Mouse (Mus musculus): Measurements from ENCODE around the gene Mab21l1. TPM values are rescaled to one million over a fixed set of nuclear protein-coding genes. Genes with fewer than 3 reads are reported as not detected.
A peak's percentile ranks its signal among the peaks of the same experiment; 100 is the strongest.

The Mab21l1 gene
- polyA plus RNA-seq, 1 experiment from 2014 or later: 6.9 TPM

- H3K36me3 ChIP-seq (replicated peaks): no peaks in the 10 kb centered on the region
- H3K4me3 ChIP-seq: peak overlapping the region; percentile 50
- peaks cover 68% of the 10 kb centered on the region for H3K4me1 ChIP-seq
- peak overlapping the region; percentile 71 for H3K27ac ChIP-seq
- no peaks in the 10 kb centered on the region for H3K9me3 ChIP-seq
- WGBS: 0% methylated on average over 22 of the region's 22 CpGs
- peaks cover 98% of the 10 kb centered on the region for H3K27me3 ChIP-seq (ENCODE audit: poor library complexity, severe bottlenecking)
- peak; percentile 60 for DNase-seq (ENCODE audit: extremely low spot score, low spot score)
These were observed 461 bp downstream of the Mab21l1 start for GRCm38 (mm10) chr3:55782771-55783170.

GRCm38 (mm10) chr3:55783171-55784081 lies 1.1 kb downstream of the Mab21l1 start:
- WGBS: under 1% methylated on average over 45 of the region's 45 CpGs
- no peaks in the 10 kb centered on the region for H3K9me3 ChIP-seq
- DNase-seq (ENCODE audit: extremely low spot score, low spot score): peak; percentile 59
- H3K4me1 ChIP-seq: peaks cover 73% of the 10 kb centered on the region
- H3K4me3 ChIP-seq: peak overlapping the region; percentile 50
- peaks cover 91% of the 10 kb centered on the region for H3K27me3 ChIP-seq (ENCODE audit: poor library complexity, severe bottlenecking)
- no peaks in the 10 kb centered on the region for H3K36me3 ChIP-seq (replicated peaks)
- H3K27ac ChIP-seq: peak overlapping the region; percentile 71

GRCm38 (mm10) chr3:55784101-55784500 lies 1.8 kb downstream of the Mab21l1 start:
- Histone ChIP-seq H3K9me3 (no peaks in the 10 kb centered on the region), H3K27ac (peak overlapping the region; percentile 71; the same call in 1 of the 2 replicates), H3K4me3 (peak overlapping the region; percentile 50), H3K4me1 (peaks cover 77% of the 10 kb centered on the region), H3K27me3 (ENCODE audit: poor library complexity, severe bottlenecking) (peaks cover 91% of the 10 kb centered on the region), H3K36me3 (replicated peaks) (no peaks in the 10 kb centered on the region)
- DNase-seq (ENCODE audit: extremely low spot score, low spot score): peak; percentile 26
- WGBS: 3% methylated on average over 7 of the region's 7 CpGs

GRCm38 (mm10) chr3:55785266-55785980 lies 3.1 kb downstream of the Mab21l1 start:
- Histone ChIP-seq H3K27me3 (ENCODE audit: poor library complexity, severe bottlenecking) (peaks cover 91% of the 10 kb centered on the region), H3K4me1 (peaks cover 74% of the 10 kb centered on the region)

GRCm38 (mm10) chr3:55785981-55786725 lies 3.8 kb downstream of the Mab21l1 start:
- peaks cover 68% of the 10 kb centered on the region for H3K4me1 ChIP-seq

More at GRCm38 (mm10) chr3:55785266-55785980, 3.1 kb downstream of the Mab21l1 start:
- Histone ChIP-seq H3K36me3 (replicated peaks) (no peaks in the 10 kb centered on the region), H3K4me3 (no peak overlapping the region; the same call in 1 of the 2 replicates), H3K9me3 (no peaks in the 10 kb centered on the region), H3K27ac (no peak overlapping the region)
- no peak for DNase-seq (ENCODE audit: extremely low spot score, low spot score)
- 45% methylated on average over 4 of the region's 4 CpGs for WGBS

GRCm38 (mm10) chr3:55786835-55787486 lies 4.7 kb downstream of the Mab21l1 start:
- peak; percentile 18 for DNase-seq (ENCODE audit: extremely low spot score, low spot score)
- WGBS: 2% methylated on average over 17 of the region's 17 CpGs
- Histone ChIP-seq H3K9me3 (no peaks in the 10 kb centered on the region), H3K4me1 (peaks cover 62% of the 10 kb centered on the region), H3K36me3 (replicated peaks) (no peaks in the 10 kb centered on the region), H3K4me3 (peak overlapping the region; percentile 53), H3K27me3 (ENCODE audit: poor library complexity, severe bottlenecking) (peaks cover 91% of the 10 kb centered on the region), H3K27ac (peak overlapping the region; percentile 84)

More at GRCm38 (mm10) chr3:55785981-55786725, 3.8 kb downstream of the Mab21l1 start:
- WGBS: 7% methylated on average over 3 of the region's 3 CpGs
- peaks cover 91% of the 10 kb centered on the region for H3K27me3 ChIP-seq (ENCODE audit: poor library complexity, severe bottlenecking)
- H3K27ac ChIP-seq: no peak overlapping the region
- DNase-seq (ENCODE audit: extremely low spot score, low spot score): no peak
- no peaks in the 10 kb centered on the region for H3K9me3 ChIP-seq
- no peaks in the 10 kb centered on the region for H3K36me3 ChIP-seq (replicated peaks)
- H3K4me3 ChIP-seq: peak overlapping the region; percentile 53

- peaks cover 89% of the 10 kb centered on the region for H3K27me3 ChIP-seq (ENCODE audit: poor library complexity, severe bottlenecking)
- peak overlapping the region; percentile 53 for H3K4me3 ChIP-seq
- H3K9me3 ChIP-seq: no peaks in the 10 kb centered on the region
- peaks cover 55% of the 10 kb centered on the region for H3K4me1 ChIP-seq
- no peaks in the 10 kb centered on the region for H3K36me3 ChIP-seq (replicated peaks)
- peak overlapping the region; percentile 84 for H3K27ac ChIP-seq
- WGBS: under 1% methylated on average over 54 of the region's 54 CpGs
- peak; percentile 66 for DNase-seq (ENCODE audit: extremely low spot score, low spot score)
These were observed 5.3 kb downstream of the Mab21l1 start for GRCm38 (mm10) chr3:55787487-55788213.

- Histone ChIP-seq H3K4me1 (peaks cover 50% of the 10 kb centered on the region), H3K4me3 (peak overlapping the region; percentile 53), H3K27me3 (ENCODE audit: poor library complexity, severe bottlenecking) (peaks cover 89% of the 10 kb centered on the region), H3K36me3 (replicated peaks) (no peaks in the 10 kb centered on the region), H3K27ac (no peak overlapping the region), H3K9me3 (no peaks in the 10 kb centered on the region)
- no peak for DNase-seq (ENCODE audit: extremely low spot score, low spot score)
- WGBS: 7% methylated on average over 4 of the region's 4 CpGs
These were observed 5.9 kb downstream of the Mab21l1 start for GRCm38 (mm10) chr3:55788214-55788586.

- H3K4me1 ChIP-seq: peaks cover 45% of the 10 kb centered on the region
- DNase-seq (ENCODE audit: extremely low spot score, low spot score): no peak
- H3K27ac ChIP-seq: no peak overlapping the region
- 4% methylated on average over 5 of the region's 5 CpGs for WGBS
- peaks cover 89% of the 10 kb centered on the region for H3K27me3 ChIP-seq (ENCODE audit: poor library complexity, severe bottlenecking)
- no peak overlapping the region for H3K4me3 ChIP-seq
- no peaks in the 10 kb centered on the region for H3K36me3 ChIP-seq (replicated peaks)
- H3K9me3 ChIP-seq: no peaks in the 10 kb centered on the region
These were observed 6.4 kb downstream of the Mab21l1 start for GRCm38 (mm10) chr3:55788621-55789201.

- H3K36me3 ChIP-seq (replicated peaks): no peaks in the 10 kb centered on the region
- DNase-seq (ENCODE audit: extremely low spot score, low spot score): no peak
- 16% methylated on average over 2 of the region's 2 CpGs for WGBS
- peaks cover 43% of the 10 kb centered on the region for H3K4me1 ChIP-seq
- no peaks in the 10 kb centered on the region for H3K9me3 ChIP-seq
- H3K4me3 ChIP-seq: no peak overlapping the region
- peaks cover 80% of the 10 kb centered on the region for H3K27me3 ChIP-seq (ENCODE audit: poor library complexity, severe bottlenecking)
- H3K27ac ChIP-seq: no peak overlapping the region
These were observed 7.5 kb downstream of the Mab21l1 start for GRCm38 (mm10) chr3:55789856-55790255.

- 80% methylated on average over 4 of the region's 4 CpGs for WGBS
These were observed 8.3 kb downstream of the Mab21l1 start for GRCm38 (mm10) chr3:55790609-55791008.

More at GRCm38 (mm10) chr3:55790609-55791008, 8.3 kb downstream of the Mab21l1 start:
- Histone ChIP-seq H3K4me1 (peaks cover 43% of the 10 kb centered on the region), H3K9me3 (no peaks in the 10 kb centered on the region), H3K27me3 (ENCODE audit: poor library complexity, severe bottlenecking) (peaks cover 73% of the 10 kb centered on the region), H3K27ac (no peak overlapping the region), H3K36me3 (replicated peaks) (no peaks in the 10 kb centered on the region), H3K4me3 (no peak overlapping the region)
- DNase-seq (ENCODE audit: extremely low spot score, low spot score): no peak

Data from forebrain, embryonic 10.5 days (tissue).